Comparison of ENCODE assay signal across 9 mouse cellular contexts in genomic region chr15:78960088-78960487, GRCm38 (mm10). TPM values are rescaled to one million over a fixed set of nuclear protein-coding genes. Genes with fewer than 3 reads are reported as not detected.
DNase-seq lines count a peak whose midpoint lies in the region; ATAC-seq lines count a peak whose summit lies in the region.
"Had no signal": no experiment of that assay in that cellular context is flagged by ENCODE, and none has a peak within 500 bp of the region (broad histone marks: within the 10 kb centered on the region; RNA-seq: fewer than 3 reads in every experiment).

No protein-coding gene starts in this region.

- peak; percentile 79 for ATAC-seq in intestine, embryonic 15.5 days
- ATAC-seq: liver, postnatal 0 days had no signal

- no peak overlapping the region for H3K27ac ChIP-seq in intestine, embryonic 15.5 days
- H3K27ac ChIP-seq: kidney, postnatal 0 days had no signal

- DNase-seq in urinary bladder, postnatal 14 days (ENCODE audit: low spot score), result peak; percentile 83
- no peak for DNase-seq in urinary bladder, postnatal 10 days (ENCODE audit: low spot score)
- DNase-seq in fibroblast of lung, adult 2 months (ENCODE audit: low read depth), result peak; percentile 82
- no peak for DNase-seq in right cerebral cortex, adult 2 months (ENCODE audit: low spot score in 2 of 2)
- no peak for DNase-seq in kidney, postnatal 10 days
- no peak for DNase-seq in cerebellum, adult 9-10 months
- DNase-seq: liver, postnatal 0 days had no signal

- no peaks in the 10 kb centered on the region for H3K27me3 ChIP-seq in intestine, embryonic 15.5 days (replicated peaks)

- WGBS in intestine, embryonic 15.5 days, result 59% methylated on average over 4 of the region's 4 CpGs

- no peaks in the 10 kb centered on the region for H3K36me3 ChIP-seq in intestine, embryonic 15.5 days

- H3K9me3 ChIP-seq in intestine, embryonic 15.5 days, result no peaks in the 10 kb centered on the region

- H3K4me1 ChIP-seq in intestine, embryonic 15.5 days (replicated peaks), result 0 out of 2 replicates have a peak, but pooled peaks cover 12% of the 10 kb centered on the region

- no peak overlapping the region for H3K9ac ChIP-seq in intestine, embryonic 15.5 days
- H3K9ac ChIP-seq: liver, postnatal 0 days had no signal

- H3K4me2 ChIP-seq in intestine, embryonic 15.5 days (replicated peaks), result no peak overlapping the region

- H3K4me3 ChIP-seq in intestine, embryonic 15.5 days (replicated peaks), result no peak overlapping the region

RNA-seq across cellular contexts. Expression of gene Triobp, which starts 12.6 kb away (rescaled TPM):
- polyA plus RNA-seq in intestine, embryonic 15.5 days (2015; fragmentation: Nextera tagmentation; extraction: Ambion mirVana), result 51.5 and 53.1 TPM in 2 replicates

RNA-seq across cellular contexts. Expression of gene Nol12, which starts 25.4 kb away (rescaled TPM):
- 41.4 and 42.3 TPM in 2 replicates for polyA plus RNA-seq in intestine, embryonic 15.5 days (2015; fragmentation: Nextera tagmentation; extraction: Ambion mirVana)

RNA-seq across cellular contexts. Expression of gene Lgals1, which starts 33.6 kb away (rescaled TPM):
- polyA plus RNA-seq in intestine, embryonic 15.5 days (2015; fragmentation: Nextera tagmentation; extraction: Ambion mirVana), result 996 and 1,059 TPM in 2 replicates

RNA-seq across cellular contexts. Expression of gene Pdxp, which starts 46.4 kb away (rescaled TPM):
- polyA plus RNA-seq in intestine, embryonic 15.5 days (2015; fragmentation: Nextera tagmentation; extraction: Ambion mirVana), result 11.0 TPM in 2 replicates

Comparison
In these comparisons a context has a peak if more than half of its experiments do, and no peak if none do; other contexts are left out.
1. DNase-seq: peak in urinary bladder, postnatal 14 days (single experiment) and fibroblast of lung, adult 2 months (single experiment); none in urinary bladder, postnatal 10 days (single experiment), right cerebral cortex, adult 2 months (0 of 2), kidney, postnatal 10 days (single experiment) and cerebellum, adult 9-10 months (single experiment).